8 mouse cellular contexts compared by ENCODE assay signal in the genomic region with DNA sequence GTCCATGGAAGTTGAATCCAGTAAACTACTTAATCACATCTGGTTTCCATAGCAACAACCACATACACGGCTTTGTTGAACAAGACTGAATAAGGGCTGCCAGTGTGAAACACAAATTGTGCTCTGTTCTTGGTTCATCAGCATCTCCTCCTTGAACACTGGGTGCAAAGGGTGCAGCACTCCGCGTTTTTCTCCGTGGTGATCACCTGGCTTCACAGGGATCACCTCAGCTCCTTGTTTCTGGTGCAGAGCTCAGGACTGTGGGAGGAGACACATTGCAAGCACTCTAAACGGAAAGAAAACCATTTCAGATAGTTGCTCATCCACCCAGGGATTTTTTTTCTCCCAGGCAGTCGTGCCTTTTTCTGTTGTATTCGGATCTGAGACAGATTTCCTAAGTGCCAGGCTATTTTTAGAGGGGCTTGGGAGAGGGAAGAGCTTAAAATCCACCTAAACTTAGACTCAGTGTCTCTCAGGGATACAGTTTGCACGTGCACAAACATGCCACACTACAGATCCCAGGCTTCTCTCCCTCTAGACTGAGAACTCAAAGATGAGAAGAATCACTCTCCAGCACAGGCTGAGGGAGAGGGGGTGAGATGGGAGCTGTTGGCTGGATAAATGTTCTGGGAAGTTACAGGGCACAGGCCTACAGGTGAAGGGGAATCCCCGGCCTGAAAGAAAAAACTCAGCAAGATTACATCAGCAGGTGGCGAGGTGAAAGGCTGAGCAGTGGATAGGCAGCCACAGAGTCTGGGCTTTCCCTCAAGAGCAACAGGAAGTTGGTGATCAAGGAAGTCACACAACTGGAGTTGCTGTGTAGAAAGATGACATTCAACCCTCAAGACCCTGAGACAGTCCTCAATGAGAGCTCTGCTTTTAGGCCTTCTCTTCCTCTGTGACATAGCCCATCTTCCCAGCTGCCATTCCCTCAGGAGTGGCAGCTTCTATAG. TPM values are rescaled to one million over a fixed set of nuclear protein-coding genes. Genes with fewer than 3 reads are reported as not detected.
DNase-seq lines count a peak whose midpoint lies in the region; ATAC-seq and TF ChIP-seq lines count a peak whose summit lies in the region.

No protein-coding gene starts in this region.

- 52% methylated on average over 10 of the region's 10 CpGs for WGBS in liver, postnatal 0 days (ENCODE audit: insufficient replicate concordance)
- WGBS in liver, embryonic 11.5 days = 58% methylated on average over 10 of the region's 10 CpGs
- WGBS in heart, embryonic 14.5 days = 30% methylated on average over 10 of the region's 10 CpGs
- WGBS in olfactory bulb, adult 2 months = 13% methylated on average over 10 of the region's 10 CpGs

- no peaks in the 10 kb centered on the region for H3K27me3 ChIP-seq in liver, postnatal 0 days (ENCODE audit: insufficient read depth, low read length)
- no peaks in the 10 kb centered on the region for H3K27me3 ChIP-seq in liver, embryonic 11.5 days (replicated peaks; ENCODE audit: control insufficient read depth, insufficient read depth, low read length)
- H3K27me3 ChIP-seq in heart, embryonic 14.5 days (ENCODE audit: control insufficient read depth, insufficient read depth, low read length) = no peaks in the 10 kb centered on the region

- TF ChIP-seq EP300 in liver, postnatal 0 days (IDR thresholded peaks at IDR 0.05; ENCODE audit: low read depth) = no peak

- H3K36me3 ChIP-seq in liver, postnatal 0 days (replicated peaks; ENCODE audit: insufficient read depth, low read length) = no peaks in the 10 kb centered on the region
- H3K36me3 ChIP-seq in liver, embryonic 11.5 days (ENCODE audit: control insufficient read depth, insufficient read depth, low read length) = no peaks in the 10 kb centered on the region
- H3K36me3 ChIP-seq in heart, embryonic 14.5 days (ENCODE audit: control insufficient read depth, insufficient read depth, low read length) = no peaks in the 10 kb centered on the region

- H3K4me2 ChIP-seq in liver, postnatal 0 days (ENCODE audit: low read depth, low read length) = no peak overlapping the region
- no peak overlapping the region for H3K4me2 ChIP-seq in liver, embryonic 11.5 days
- H3K4me2 ChIP-seq in heart, embryonic 14.5 days (ENCODE audit: low read length) = peak overlapping the region; percentile 34

- TF ChIP-seq POLR2A in olfactory bulb, adult 2 months (IDR thresholded peaks at IDR 0.05; ENCODE audit: insufficient read depth, low read depth, low read length) = no peak

- no peak overlapping the region for H3K27ac ChIP-seq in liver, postnatal 0 days (ENCODE audit: low read depth)
- H3K27ac ChIP-seq in liver, embryonic 11.5 days (ENCODE audit: low read depth, low read length) = no peak overlapping the region
- peak overlapping the region; percentile 9 to 55; a peak in 3 of 4 replicates for H3K27ac ChIP-seq in heart, embryonic 14.5 days (replicated peaks in 1 of 2; ENCODE audit: control insufficient read depth in 1 of 2, insufficient read depth in 1 of 2, low read depth in 2 of 2, low read length in 2 of 2)
- H3K27ac ChIP-seq in olfactory bulb, adult 2 months (ENCODE audit: insufficient read depth, low read depth, low read length) = peak overlapping the region; percentile 96

- ATAC-seq in liver, postnatal 0 days = peak; percentile 77
- no peak; the same call in 1 of the 2 replicates for ATAC-seq in liver, embryonic 11.5 days (replicated peaks; ENCODE audit: low FRiP score)
- peak; percentile 76 for ATAC-seq in common myeloid progenitor, adult 5-6 weeks (replicated peaks; ENCODE audit: low read depth, poor library complexity, severe bottlenecking)
- peak; percentile 68; the same call in 1 of the 2 replicates for ATAC-seq in heart, embryonic 14.5 days (ENCODE audit: insufficient number of reproducible peaks, insufficient read depth, low FRiP score, low read depth)

- H3K9me3 ChIP-seq in liver, postnatal 0 days (ENCODE audit: low read length) = no peaks in the 10 kb centered on the region; the same call in 1 of the 2 replicates
- H3K9me3 ChIP-seq in liver, embryonic 11.5 days (ENCODE audit: control insufficient read depth, low read length) = no peaks in the 10 kb centered on the region
- 0 out of 2 replicates have a peak, but pooled peaks cover 4% of the 10 kb centered on the region for H3K9me3 ChIP-seq in heart, embryonic 14.5 days (ENCODE audit: control insufficient read depth, low read length)

- peak; percentile 23; the same call in 1 of the 2 replicates for TF ChIP-seq CTCF in liver, postnatal 0 days (IDR thresholded peaks at IDR 0.05; ENCODE audit: low read depth)
- TF ChIP-seq CTCF in olfactory bulb, adult 2 months (IDR thresholded peaks at IDR 0.05; ENCODE audit: insufficient read depth, low read depth, low read length) = no peak

- no peak overlapping the region for H3K9ac ChIP-seq in liver, postnatal 0 days (replicated peaks)
- H3K9ac ChIP-seq in liver, embryonic 11.5 days (ENCODE audit: low read depth, low read length) = no peak overlapping the region
- H3K9ac ChIP-seq in heart, embryonic 14.5 days (ENCODE audit: low read length) = peak overlapping the region; percentile 34; the same call in 1 of the 2 replicates

- H3K4me1 ChIP-seq in liver, postnatal 0 days (ENCODE audit: insufficient read depth) = peaks cover 9% of the 10 kb centered on the region
- 0 out of 2 replicates have a peak, but pooled peaks cover 2% of the 10 kb centered on the region for H3K4me1 ChIP-seq in liver, embryonic 11.5 days (replicated peaks; ENCODE audit: control insufficient read depth, insufficient read depth, low read length)
- peaks cover 11 to 13% of the 10 kb centered on the region in 2 experiments for H3K4me1 ChIP-seq in heart, embryonic 14.5 days (ENCODE audit: control insufficient read depth in 2 of 2, insufficient read depth in 2 of 2, low read length in 2 of 2)
- peaks cover 12% of the 10 kb centered on the region for H3K4me1 ChIP-seq in olfactory bulb, adult 2 months (ENCODE audit: control insufficient read depth, insufficient read depth, low read length)

- no peak for DNase-seq in liver, postnatal 0 days
- DNase-seq in liver, embryonic 11.5 days (ENCODE audit: low spot score) = no peak
- DNase-seq in left cerebral cortex, postnatal 14 days (ENCODE audit: low spot score in 2 of 2) = peak; percentile 71 to 90
- no peak for DNase-seq in retina, postnatal 1 day
- no peak for DNase-seq in urinary bladder, postnatal 25 days (ENCODE audit: low spot score)

- intact Hi-C loops in left cerebral cortex, postnatal 14 days (cut with DNase I) = loop anchor here (2.0 kb wide), 1 partner anchor 81 kb away; no protein-coding TSS in a partner anchor

- H3K4me3 ChIP-seq in liver, postnatal 0 days (ENCODE audit: low read depth, low read length) = no peak overlapping the region
- H3K4me3 ChIP-seq in liver, embryonic 11.5 days (ENCODE audit: low read depth, low read length) = no peak overlapping the region
- no peak overlapping the region for H3K4me3 ChIP-seq in heart, embryonic 14.5 days (ENCODE audit: control insufficient read depth in 1 of 2, insufficient read depth in 1 of 2, low read depth in 1 of 2, low read length in 2 of 2)
- peak overlapping the region; percentile 17 for H3K4me3 ChIP-seq in olfactory bulb, adult 2 months (ENCODE audit: insufficient read depth, low read depth, low read length)

RNA-seq across cellular contexts. Expression of a gene that starts 19.9 kb away (rescaled TPM):
- polyA plus RNA-seq in liver, postnatal 0 days (2015; fragmentation: Nextera tagmentation; extraction: Ambion mirVana) = 65.0 and 65.8 TPM in 2 replicates
- 23.2 and 25.8 TPM in 2 replicates for polyA plus RNA-seq in liver, embryonic 11.5 days (2014; fragmentation: Nextera tagmentation; extraction: Ambion mirVana)
- 29.5 and 61.5 TPM in 2 replicates for total RNA-seq in common myeloid progenitor, adult 5-6 weeks (2017)
- polyA plus RNA-seq in heart, embryonic 14.5 days (2014; fragmentation: Nextera tagmentation; extraction: Ambion mirVana) = 34.1 and 37.4 TPM in 2 replicates
- total RNA-seq in left cerebral cortex, postnatal 14 days (2021) = 100 to 1,000 TPM; 120 to 135 TPM
- not detected in 2 replicates for polyA plus RNA-seq in olfactory bulb, adult 2 months (2012; ENCODE audit: insufficient read depth, insufficient read length, low replicate concordance, missing spikeins)

Comparison
In these comparisons a context has a peak if more than half of its experiments do, and no peak if none do; other contexts are left out.
1. DNase-seq: peak in left cerebral cortex, postnatal 14 days (2 of 2); none in liver, postnatal 0 days (single experiment), liver, embryonic 11.5 days (single experiment), retina, postnatal 1 day (single experiment) and urinary bladder, postnatal 25 days (single experiment).
2. H3K27ac ChIP-seq: peak in heart, embryonic 14.5 days (2 of 2) and olfactory bulb, adult 2 months (single experiment); none in liver, postnatal 0 days (single experiment) and liver, embryonic 11.5 days (single experiment).